Mouse (Mus musculus): ENCODE data around the gene Arhgef3.

GRCm38 (mm10) chr14:27250281-27250789, 135.6 kb downstream of the Arhgef3 start:
- no peak for TF ChIP-seq CTCF (conservative IDR thresholded peaks at IDR 0.05; ENCODE audit: insufficient read depth, insufficient read length, low read depth, low read length)
- TF ChIP-seq POLR2A (IDR thresholded peaks at IDR 0.05; ENCODE audit: low read depth, low read length), result no peak
